Mouse (Mus musculus): ENCODE measurements around the gene Npas3.

Npas3 gene

GRCm38 (mm10) chr12:53819982-53820381, 571.5 kb downstream of the Npas3 start:
- DNase-seq = no peak

- DNase-seq = no peak
Measured at GRCm38 (mm10) chr12:53822881-53823280, 574.4 kb downstream of the Npas3 start.

GRCm38 (mm10) chr12:53825251-53825650, 576.8 kb downstream of the Npas3 start:
- DNase-seq = no peak

DNA sequence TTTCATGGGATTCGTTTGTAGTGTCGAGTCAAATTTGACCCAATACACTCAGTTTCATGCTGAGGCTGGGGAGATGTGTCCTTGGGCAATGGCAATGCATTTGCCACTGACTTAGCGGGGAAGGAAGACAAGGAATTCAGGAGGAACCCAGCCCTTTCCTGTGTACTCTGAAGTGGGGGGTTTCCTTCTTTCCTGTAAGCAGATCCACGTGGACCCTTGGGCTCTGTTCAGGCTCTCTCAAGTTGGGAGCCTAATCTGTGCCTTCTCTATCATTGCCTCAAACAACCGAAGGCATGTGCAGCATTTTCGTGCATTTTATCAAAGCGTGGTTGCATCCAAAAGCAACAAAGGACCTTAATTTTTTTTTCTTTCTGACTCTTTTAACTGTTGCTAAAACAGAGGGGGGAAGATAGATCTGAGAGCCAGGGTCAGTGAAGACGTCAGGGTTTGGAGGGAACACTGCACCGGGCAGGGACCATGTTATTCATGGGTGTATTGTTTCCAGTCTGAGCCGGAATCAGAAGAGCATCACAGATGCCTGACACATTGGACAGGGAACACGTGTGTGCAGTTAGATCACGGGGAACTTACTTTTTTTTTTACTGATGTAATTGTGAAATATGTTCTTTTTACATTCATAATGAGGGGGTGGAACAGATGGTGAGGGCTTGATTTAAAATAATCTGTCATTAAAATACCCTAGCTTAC, 577.6 kb downstream of the Npas3 start:
- DNase-seq = no peak

GRCm38 (mm10) chr12:53826812-53827211, 578.3 kb downstream of the Npas3 start:
- DNase-seq = no peak

- no peak for DNase-seq
Measured at GRCm38 (mm10) chr12:53832590-53832989, 584.1 kb downstream of the Npas3 start.

GRCm38 (mm10) chr12:53833348-53833747, 584.9 kb downstream of the Npas3 start:
- DNase-seq = no peak

- DNase-seq = no peak
Measured at GRCm38 (mm10) chr12:53836031-53836790, 587.7 kb downstream of the Npas3 start.

- no peak for DNase-seq
Measured at GRCm38 (mm10) chr12:53837408-53837807, 588.9 kb downstream of the Npas3 start.

- DNase-seq = no peak
Measured at GRCm38 (mm10) chr12:53838541-53838940, 590.1 kb downstream of the Npas3 start.

DNA sequence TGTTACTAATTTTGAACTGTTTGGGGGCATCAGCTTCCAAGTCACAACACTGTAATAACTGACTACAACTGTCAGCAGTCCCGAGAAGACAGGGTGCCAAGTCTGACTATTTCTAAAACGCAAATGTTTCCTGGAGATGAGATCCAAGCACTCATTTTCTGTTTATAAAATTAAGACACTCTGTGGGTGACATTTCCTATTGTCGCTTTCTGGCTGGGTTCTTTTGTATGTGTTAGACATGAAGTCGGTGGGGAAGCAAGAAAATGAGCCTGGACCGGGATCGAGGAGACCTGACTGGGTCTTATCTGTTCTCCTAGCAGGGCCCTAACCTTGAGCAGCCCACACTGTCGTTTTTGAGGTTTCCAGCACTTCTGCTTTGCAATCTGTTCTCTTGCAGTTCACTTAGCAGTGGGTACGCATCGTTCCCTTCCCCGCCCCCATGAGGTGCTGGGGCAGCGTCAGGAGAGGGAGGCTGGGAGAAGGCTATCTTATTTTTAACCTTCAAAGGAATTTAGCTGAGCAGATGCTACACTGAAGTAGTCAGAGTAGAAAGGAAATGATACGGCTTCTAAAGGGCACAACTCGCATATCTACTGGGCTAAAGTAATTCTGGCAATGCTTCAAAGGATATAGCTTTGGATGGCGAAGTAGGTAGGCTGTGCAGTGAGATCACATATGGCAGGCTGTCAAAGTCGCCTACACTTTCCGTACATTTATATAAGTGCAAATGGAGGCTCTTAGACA, 593.6 kb downstream of the Npas3 start:
- DNase-seq = no peak

- no peak for DNase-seq
Measured at GRCm38 (mm10) chr12:53843626-53844025, 595.1 kb downstream of the Npas3 start.

DNA sequence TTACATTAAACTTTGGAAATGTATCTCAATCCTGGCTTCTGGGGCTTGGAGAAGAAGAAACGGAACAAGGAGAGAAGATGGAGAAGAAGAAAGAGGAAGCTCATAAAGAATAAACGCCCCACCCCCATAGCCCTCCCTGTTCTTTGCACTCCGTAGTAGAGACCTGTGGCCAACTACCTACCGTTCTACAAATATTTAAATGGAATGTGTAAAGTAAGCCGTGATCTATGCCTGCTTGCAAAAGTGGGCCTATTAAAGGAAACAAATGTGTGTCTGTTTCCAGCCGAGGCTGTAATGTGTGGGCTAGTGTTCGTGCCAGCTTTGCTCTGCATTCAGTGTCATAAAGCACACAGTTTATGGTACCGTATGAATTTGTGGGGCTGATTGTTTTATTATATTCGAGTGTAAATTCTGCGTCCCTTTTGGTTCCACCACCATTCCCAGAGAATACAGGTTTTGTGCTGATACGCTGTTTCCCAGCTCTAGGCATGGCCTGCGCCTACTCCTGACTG, 597.7 kb downstream of the Npas3 start:
- no peak for DNase-seq

GRCm38 (mm10) chr12:53849263-53849662, 600.8 kb downstream of the Npas3 start:
- DNase-seq = no peak

DNA sequence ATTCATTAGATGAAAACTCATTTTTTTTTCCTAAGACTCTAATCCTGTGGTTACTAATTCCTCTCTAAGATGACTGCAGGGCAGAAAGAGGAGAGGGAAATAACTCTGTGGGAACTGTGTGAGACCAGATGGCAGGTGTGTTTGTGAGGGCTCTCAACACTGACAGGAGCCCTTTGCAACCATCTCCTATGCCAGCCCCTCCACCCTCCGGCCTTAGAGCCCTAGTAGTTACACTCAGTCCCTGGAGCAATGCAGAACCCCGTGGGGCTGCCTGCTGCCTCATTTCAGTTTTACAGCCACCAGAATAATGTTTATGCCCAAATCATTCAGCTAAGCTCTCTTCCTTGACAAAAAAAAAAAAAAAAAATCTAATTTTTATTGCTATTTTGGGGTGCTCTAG, 604.0 kb downstream of the Npas3 start:
- no peak for DNase-seq

GRCm38 (mm10) chr12:53860176-53860575, 611.7 kb downstream of the Npas3 start:
- no peak for DNase-seq

GRCm38 (mm10) chr12:53862281-53862680, 613.8 kb downstream of the Npas3 start:
- no peak for DNase-seq

- DNase-seq = no peak
Measured at GRCm38 (mm10) chr12:53864436-53865136, 616.1 kb downstream of the Npas3 start.

- DNase-seq = no peak
Measured at GRCm38 (mm10) chr12:53865691-53866090, 617.2 kb downstream of the Npas3 start.

- DNase-seq = no peak
Measured at GRCm38 (mm10) chr12:53869981-53870380, 621.5 kb downstream of the Npas3 start.

- DNase-seq = no peak
Measured at GRCm38 (mm10) chr12:53875226-53875625, 626.7 kb downstream of the Npas3 start.

DNA sequence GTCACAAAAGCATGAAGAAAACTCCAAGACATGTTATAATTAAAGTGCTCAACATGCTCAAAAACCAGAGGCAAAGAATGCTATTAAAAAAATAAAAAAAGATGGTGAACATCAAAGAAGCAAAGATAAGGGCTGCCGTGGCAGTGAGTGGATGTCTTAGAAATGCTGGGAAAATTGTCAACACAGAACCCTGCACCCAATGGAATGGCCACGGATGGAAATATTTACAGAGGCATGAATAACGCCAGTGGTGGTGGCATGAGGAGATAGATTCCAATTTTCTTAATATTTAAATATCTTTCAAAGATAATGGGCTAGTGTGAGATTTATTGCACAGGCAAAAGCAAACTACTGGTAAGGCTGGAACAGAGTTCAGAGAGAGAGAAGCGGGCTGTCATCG, 628.2 kb downstream of the Npas3 start:
- no peak for DNase-seq

- DNase-seq = no peak
Measured at GRCm38 (mm10) chr12:53881684-53882083, 633.2 kb downstream of the Npas3 start.

Measured in thymus, postnatal 25 days (tissue).